Mouse (Mus musculus) lung, embryonic 15.5 days (tissue): ENCODE measurements at regions not wholly inside any gene's neighbourhood (a gene's known extent, or its start where the extent isn't known, plus 50 kb on each side); places are given as distances from the start of the nearest gene placed in this dataset.

ENCODE experiments used
- ATAC-seq: fragments of 200-750 bp; cut with Nextera tagmentation; 2 replicates; pipeline ENCODE4 v1.8.0; 2017; ENCODE audit warnings: moderate number of reproducible peaks, borderline replicate concordance; ENCODE audit not compliant: low FRiP score, low TSS enrichment; ENCODE audit errors: extremely low read depth
- H3K27ac ChIP-seq: fragments of 300-500 bp; sonication (generic); 2 replicates; pipeline ENCODE4 v1.5.1; 2015; ENCODE audit warnings: moderate library complexity, mild to moderate bottlenecking, inconsistent platforms
- H3K27me3 ChIP-seq: fragments of 300-500 bp; sonication (generic); 2 replicates; pipeline ENCODE4 v1.6.1; 2015; ENCODE audit warnings: inconsistent platforms
- H3K36me3 ChIP-seq: fragments of 300-500 bp; sonication (generic); 2 replicates; pipeline ENCODE4 v1.6.1; 2015; ENCODE audit warnings: inconsistent platforms
- H3K4me1 ChIP-seq: fragments of 300-500 bp; sonication (generic); 2 replicates; pipeline ENCODE4 v1.6.1; 2015; ENCODE audit warnings: inconsistent platforms
- H3K4me2 ChIP-seq: fragments of 300-500 bp; sonication (generic); 2 replicates; pipeline ENCODE4 v1.6.1; 2015; ENCODE audit warnings: inconsistent platforms, mild to moderate bottlenecking, moderate library complexity
- H3K4me3 ChIP-seq: fragments of 300-500 bp; sonication (generic); 2 replicates; pipeline ENCODE4 v1.5.1; 2015; ENCODE audit warnings: mild to moderate bottlenecking, inconsistent platforms
- H3K9ac ChIP-seq: fragments of 300-500 bp; sonication (generic); 2 replicates; pipeline ENCODE4 v1.6.1; 2015; ENCODE audit warnings: inconsistent platforms
- H3K9me3 ChIP-seq: fragments of 300-500 bp; sonication (generic); 2 replicates; pipeline ENCODE4 v1.6.1; 2016; ENCODE audit warnings: inconsistent platforms
- WGBS: fragments of 180-500 bp; shearing (Covaris S2); methylation state at CpG from one replicate; pipeline ENCODE4 v1.1.7; 2015; 5-methylcytosine and 5-hydroxymethylcytosine counted together

DNA sequence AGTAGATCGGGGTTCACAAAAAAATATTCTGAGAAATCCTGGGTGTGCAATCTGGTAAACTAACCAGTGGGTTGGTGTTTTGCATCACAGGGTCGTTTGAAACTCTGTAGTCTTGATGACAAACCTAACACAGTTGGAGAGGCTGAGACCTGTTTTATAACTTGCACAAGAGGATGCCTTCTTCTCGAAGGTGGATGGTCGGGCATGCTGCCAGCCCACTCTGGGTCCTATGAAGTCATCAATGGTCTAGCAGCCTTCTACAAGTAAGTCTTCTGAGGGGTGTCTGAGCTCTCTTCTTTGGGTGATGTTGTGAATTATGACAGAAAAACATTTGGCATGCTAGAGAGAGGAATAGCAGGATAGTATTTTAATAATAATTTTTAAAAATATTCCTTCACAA lies 123.6 kb upstream of the Tut7 start:
- Histone ChIP-seq H3K4me2 (no peak overlapping the region), H3K4me1 (peaks cover 19% of the 10 kb centered on the region), H3K4me3 (no peak overlapping the region), H3K36me3 (no peaks in the 10 kb centered on the region), H3K9ac (no peak overlapping the region), H3K27me3 (peaks cover 33% of the 10 kb centered on the region), H3K9me3 (no peaks in the 10 kb centered on the region), H3K27ac (no peak overlapping the region)
- no peak for ATAC-seq
- 56% methylated on average over 4 of the region's 4 CpGs for WGBS

DNA sequence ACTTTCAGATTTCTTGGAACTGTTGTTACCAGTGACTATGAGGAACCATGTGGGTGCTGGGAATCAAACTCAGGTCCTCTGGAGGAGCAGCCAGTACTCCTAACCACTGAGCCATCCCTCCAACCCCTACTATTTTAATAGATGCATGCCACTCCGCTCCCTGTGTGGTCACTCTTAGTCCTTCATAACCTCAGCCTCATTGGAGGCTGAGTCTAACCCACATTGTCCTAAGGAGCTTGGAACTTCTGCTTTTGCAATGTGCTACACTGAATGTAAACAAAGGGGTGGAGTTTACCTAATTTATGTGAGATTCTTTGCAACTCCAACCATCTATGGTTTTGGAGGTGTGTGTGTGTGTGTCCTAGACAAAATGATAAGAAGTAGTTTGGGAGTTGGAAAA lies 122.7 kb upstream of the Tut7 start:
- Histone ChIP-seq H3K27ac (no peak overlapping the region), H3K36me3 (no peaks in the 10 kb centered on the region), H3K9ac (no peak overlapping the region), H3K9me3 (no peaks in the 10 kb centered on the region), H3K27me3 (peaks cover 36% of the 10 kb centered on the region), H3K4me3 (no peak overlapping the region), H3K4me1 (peaks cover 19% of the 10 kb centered on the region), H3K4me2 (no peak overlapping the region)
- WGBS = 91% methylated on average over 1 of the region's 1 CpGs
- no peak for ATAC-seq

DNA sequence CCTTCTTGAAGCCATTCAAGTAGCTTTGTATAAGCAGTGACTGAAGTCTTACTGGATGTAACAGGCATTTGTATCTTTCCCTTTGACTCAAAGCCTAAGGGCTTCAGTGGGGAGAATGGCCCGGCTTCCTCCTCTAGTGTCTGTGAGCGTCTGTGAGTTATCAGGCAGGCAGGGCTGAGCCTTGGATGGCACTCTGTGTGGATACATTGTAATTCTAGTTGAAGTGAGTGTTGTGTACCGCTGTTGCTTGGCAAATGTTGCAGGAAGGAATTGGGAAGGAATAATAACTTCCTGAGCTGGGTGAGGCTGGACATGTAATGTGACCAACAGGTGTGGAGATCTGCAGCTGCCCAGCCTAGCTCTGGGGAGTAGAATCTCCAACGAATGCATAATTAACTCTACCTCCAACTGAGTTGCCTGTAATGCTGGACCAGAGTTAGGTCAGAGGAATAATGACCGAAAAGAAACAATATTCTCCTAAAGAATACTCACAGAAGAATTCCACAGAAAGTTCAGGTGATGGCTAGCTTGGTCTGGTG lies 120.7 kb upstream of the Tut7 start:
- ATAC-seq = no peak
- Histone ChIP-seq H3K36me3 (no peaks in the 10 kb centered on the region), H3K27me3 (peaks cover 35% of the 10 kb centered on the region), H3K9me3 (no peaks in the 10 kb centered on the region), H3K27ac (no peak overlapping the region), H3K9ac (no peak overlapping the region), H3K4me3 (no peak overlapping the region), H3K4me2 (no peak overlapping the region), H3K4me1 (peaks cover 12% of the 10 kb centered on the region)
- 65% methylated on average over 5 of the region's 5 CpGs for WGBS

DNA sequence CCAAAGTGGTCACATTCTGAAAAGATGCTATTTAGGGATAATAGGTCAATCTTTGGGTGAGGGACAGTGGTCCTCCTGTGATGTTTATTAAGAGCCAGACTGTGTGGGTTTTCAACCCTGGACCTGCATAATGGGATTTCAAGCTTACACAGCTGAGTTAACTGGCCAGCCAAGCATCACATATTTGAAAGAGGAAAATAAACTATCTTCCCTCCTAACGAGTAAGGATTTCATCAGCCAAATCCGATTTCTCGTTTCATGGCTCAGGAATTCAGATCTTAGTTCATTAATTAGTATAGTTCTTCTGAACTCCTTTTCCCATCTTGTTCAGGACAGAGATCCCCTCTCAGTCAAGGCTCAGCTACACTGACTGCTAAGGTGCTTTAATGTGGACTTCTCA lies 120.1 kb upstream of the Tut7 start:
- peaks cover 6% of the 10 kb centered on the region; the same call in 1 of the 2 replicates for H3K4me1 ChIP-seq
- H3K4me3 ChIP-seq = no peak overlapping the region
- no peak overlapping the region for H3K9ac ChIP-seq
- H3K27me3 ChIP-seq = peaks cover 31% of the 10 kb centered on the region
- no peaks in the 10 kb centered on the region for H3K9me3 ChIP-seq
- no peak for ATAC-seq
- H3K27ac ChIP-seq = no peak overlapping the region
- H3K4me2 ChIP-seq = no peak overlapping the region
- WGBS = 78% methylated on average over 3 of the region's 3 CpGs
- no peaks in the 10 kb centered on the region for H3K36me3 ChIP-seq

DNA sequence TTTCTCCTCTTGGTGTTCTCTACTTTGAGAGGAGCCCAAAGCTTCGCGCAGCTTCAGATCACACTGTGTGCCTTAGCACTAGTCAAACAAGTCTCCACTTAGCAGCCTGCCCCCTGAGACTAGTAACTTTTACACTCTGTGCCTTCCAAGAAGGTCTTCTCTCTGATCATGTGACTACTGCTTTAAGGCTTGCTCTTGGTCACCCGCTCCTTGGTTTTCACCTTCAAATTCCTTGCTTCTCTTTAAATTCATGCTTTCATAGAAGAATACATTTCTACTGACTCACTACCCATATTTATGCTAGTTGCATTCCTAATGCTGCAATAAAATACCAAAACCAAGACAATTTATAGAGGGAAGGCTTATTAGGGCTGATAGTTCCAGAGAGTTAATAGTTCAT lies 118.6 kb upstream of the Tut7 start:
- H3K9me3 ChIP-seq = no peaks in the 10 kb centered on the region
- 70% methylated on average over 3 of the region's 3 CpGs for WGBS
- no peaks in the 10 kb centered on the region for H3K36me3 ChIP-seq
- ATAC-seq = no peak
- no peak overlapping the region for H3K4me3 ChIP-seq
- no peak overlapping the region for H3K27ac ChIP-seq
- peaks cover 31% of the 10 kb centered on the region for H3K27me3 ChIP-seq
- H3K4me2 ChIP-seq = no peak overlapping the region
- H3K9ac ChIP-seq = no peak overlapping the region
- H3K4me1 ChIP-seq = no peaks in the 10 kb centered on the region

DNA sequence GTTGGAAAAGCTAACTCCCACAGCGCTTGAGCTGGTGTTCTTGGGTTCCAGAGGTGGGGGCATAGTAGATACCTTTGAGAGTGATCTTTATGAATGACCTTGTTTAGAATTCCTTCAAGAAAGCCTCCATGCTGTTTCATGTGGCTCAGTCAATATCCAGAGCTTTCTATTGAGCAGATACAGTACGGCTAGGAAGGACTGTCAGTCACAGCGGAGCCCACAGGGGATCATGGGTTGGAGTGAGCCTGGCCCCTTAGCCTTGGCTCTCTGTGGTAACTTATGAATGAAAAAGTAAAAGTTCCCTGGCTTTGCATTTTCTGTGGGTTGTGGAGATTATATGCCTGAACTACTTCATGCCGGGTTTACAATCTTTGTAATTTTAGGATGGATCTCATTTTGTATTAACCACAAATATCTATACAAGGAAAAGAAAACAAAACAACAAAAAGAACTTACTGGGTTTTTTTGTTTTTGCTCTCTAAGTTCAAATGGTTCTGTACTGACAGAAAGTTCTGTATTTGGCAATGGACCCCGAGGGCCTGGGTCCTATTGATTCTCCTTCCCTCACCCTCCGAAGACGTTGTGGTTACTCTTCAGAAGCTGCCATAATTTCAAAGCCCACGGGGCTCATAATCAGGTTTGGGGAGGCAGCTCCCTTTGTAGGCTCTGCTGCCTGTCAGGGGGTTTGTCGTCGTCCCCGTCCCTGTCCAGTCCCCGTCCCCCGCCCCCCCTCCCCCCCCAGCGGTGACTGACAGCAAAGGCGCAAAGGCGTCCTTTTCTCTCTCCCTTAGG lies 117.7 kb upstream of the Tut7 start:
- Histone ChIP-seq H3K36me3 (no peaks in the 10 kb centered on the region), H3K4me3 (no peak overlapping the region), H3K4me2 (no peak overlapping the region), H3K27me3 (peaks cover 31% of the 10 kb centered on the region), H3K9me3 (no peaks in the 10 kb centered on the region), H3K9ac (no peak overlapping the region), H3K27ac (no peak overlapping the region), H3K4me1 (no peaks in the 10 kb centered on the region)
- no peak for ATAC-seq
- 26% methylated on average over 16 of the region's 16 CpGs for WGBS

DNA sequence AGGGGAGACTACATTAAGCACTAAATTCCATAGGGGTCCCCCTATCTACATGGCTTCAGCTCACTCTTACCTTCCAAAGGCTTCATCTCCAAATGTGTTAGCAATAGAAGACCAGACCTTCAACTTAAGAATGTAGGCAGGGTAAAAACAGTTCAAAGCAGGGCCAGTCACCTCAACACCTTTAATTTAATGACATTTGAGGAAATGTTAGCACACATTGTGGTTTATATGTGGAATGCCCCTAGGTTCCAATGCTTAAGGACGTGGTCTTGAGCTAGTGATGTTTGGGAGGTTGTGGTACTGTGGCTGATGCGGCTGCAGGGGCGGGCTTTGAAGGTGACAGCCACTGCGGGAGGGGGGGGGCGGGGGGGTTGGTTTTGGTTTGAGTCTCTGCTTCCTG lies 116.9 kb upstream of the Tut7 start:
- H3K27ac ChIP-seq = no peak overlapping the region
- H3K36me3 ChIP-seq = no peaks in the 10 kb centered on the region
- no peaks in the 10 kb centered on the region for H3K9me3 ChIP-seq
- no peak overlapping the region for H3K9ac ChIP-seq
- 41% methylated on average over 5 of the region's 5 CpGs for WGBS
- no peaks in the 10 kb centered on the region for H3K4me1 ChIP-seq
- H3K27me3 ChIP-seq = peaks cover 31% of the 10 kb centered on the region
- no peak overlapping the region for H3K4me3 ChIP-seq
- no peak for ATAC-seq
- no peak overlapping the region for H3K4me2 ChIP-seq

DNA sequence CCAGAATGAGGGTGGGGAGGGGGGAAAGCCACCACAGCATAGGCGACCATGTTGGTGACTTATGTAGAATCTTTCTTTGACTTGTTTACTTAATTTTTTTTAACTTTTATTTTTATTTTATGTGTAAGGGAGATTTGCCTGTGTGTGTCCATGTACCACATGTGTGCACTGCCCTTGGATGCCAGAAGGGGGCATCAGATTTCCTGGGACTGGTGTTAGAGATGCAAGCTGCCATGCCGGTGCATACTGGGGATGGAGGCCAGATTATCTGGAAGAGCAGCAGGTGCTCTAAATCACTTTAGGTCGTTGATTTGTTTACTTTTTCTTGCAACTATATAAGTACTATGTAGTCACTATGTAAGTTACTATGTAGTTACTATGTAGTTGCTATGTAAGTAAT lies 114.2 kb upstream of the Tut7 start:
- Histone ChIP-seq H3K4me1 (peaks cover 3% of the 10 kb centered on the region; the same call in 1 of the 2 replicates), H3K4me3 (no peak overlapping the region), H3K4me2 (no peak overlapping the region), H3K9me3 (no peaks in the 10 kb centered on the region), H3K27me3 (peaks cover 22% of the 10 kb centered on the region), H3K9ac (no peak overlapping the region), H3K36me3 (no peaks in the 10 kb centered on the region), H3K27ac (no peak overlapping the region)
- 49% methylated on average over 3 of the region's 3 CpGs for WGBS
- ATAC-seq = no peak

DNA sequence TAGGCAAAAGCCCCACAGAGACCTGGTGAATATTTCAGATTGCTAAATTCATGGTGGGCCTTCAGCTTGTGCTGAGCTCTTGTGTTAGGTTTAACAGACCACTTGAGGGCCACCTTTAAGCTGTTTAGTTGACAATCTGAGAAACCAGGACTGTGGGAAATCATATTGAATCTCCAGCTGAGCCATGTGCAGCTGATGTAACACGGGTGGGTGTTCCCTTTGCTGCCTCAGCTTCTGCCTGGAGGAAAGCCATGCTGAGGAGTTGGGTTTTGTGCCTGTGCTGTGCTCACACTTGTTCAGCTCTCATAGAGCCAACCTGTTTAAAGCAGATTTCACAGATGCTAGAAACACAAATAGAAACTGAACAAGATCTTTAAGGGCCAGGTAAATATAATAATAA lies 111.6 kb upstream of the Tut7 start:
- peaks cover 3% of the 10 kb centered on the region; the same call in 1 of the 2 replicates for H3K4me1 ChIP-seq
- H3K9me3 ChIP-seq = no peaks in the 10 kb centered on the region
- H3K9ac ChIP-seq = no peak overlapping the region
- no peak overlapping the region for H3K4me3 ChIP-seq
- H3K27me3 ChIP-seq = no peaks in the 10 kb centered on the region
- H3K36me3 ChIP-seq = no peaks in the 10 kb centered on the region
- 48% methylated on average over 1 of the region's 1 CpGs for WGBS
- H3K27ac ChIP-seq = no peak overlapping the region
- ATAC-seq = no peak
- H3K4me2 ChIP-seq = no peak overlapping the region

DNA sequence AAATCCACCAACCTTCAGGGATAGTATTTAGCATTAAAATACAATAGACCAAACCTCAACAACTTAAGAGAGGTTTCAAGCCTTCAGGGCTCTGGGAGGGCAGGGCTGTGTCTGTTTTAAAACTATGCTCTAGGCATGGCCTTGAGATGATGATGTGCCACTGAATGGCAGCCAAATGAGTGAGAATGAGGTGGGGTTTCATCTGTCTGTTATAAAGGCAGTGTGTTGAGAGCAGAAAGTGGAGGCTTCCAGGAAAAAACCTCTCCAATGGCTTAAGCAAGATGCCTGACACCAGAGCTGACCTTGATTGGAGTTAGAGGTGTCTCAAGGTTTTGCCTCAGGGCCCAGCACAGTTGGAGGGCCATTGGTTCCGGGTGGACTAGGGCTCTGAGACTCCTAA lies 111.1 kb upstream of the Tut7 start:
- Histone ChIP-seq H3K4me3 (no peak overlapping the region), H3K4me1 (peaks cover 3% of the 10 kb centered on the region; the same call in 1 of the 2 replicates), H3K4me2 (no peak overlapping the region), H3K9me3 (no peaks in the 10 kb centered on the region), H3K9ac (no peak overlapping the region), H3K27me3 (no peaks in the 10 kb centered on the region), H3K27ac (no peak overlapping the region), H3K36me3 (no peaks in the 10 kb centered on the region)
- no peak for ATAC-seq
- WGBS = 86% methylated on average over 1 of the region's 1 CpGs

DNA sequence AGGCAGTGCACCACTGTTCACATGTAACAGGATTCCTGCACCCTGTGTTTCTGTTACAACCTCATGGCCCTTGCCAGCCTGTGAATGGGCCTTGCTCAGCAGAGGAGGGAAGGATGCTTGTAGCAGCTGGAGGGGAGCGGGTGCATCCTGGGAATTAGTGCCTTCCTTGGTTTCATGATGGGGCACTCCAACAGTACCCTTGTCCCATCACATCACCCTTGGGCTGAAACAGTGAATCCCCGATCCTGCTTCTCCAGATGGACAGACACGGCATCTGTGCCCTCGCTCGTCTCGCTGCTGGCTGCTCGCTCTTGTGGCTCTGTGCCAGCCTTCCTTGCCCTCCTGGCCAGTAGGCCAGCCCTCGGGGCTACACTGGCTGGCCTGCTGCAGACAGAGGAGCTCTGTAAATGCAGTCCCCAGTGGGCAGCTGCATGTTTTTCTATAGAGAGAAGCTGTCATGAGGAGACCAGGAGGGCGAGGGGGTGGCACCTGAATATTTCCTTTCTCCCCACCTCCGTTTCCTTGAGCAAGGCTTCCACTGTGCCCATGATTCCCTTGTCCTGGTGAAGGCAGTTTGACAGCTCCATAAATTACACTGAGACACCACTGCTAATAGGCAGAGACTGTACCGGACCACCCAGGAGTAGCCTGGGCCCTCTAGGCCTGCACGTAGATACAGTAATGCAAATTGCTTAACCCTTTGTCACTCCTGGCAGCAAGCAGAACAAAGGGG lies 104.6 kb upstream of the Tut7 start:
- Histone ChIP-seq H3K4me2 (no peak overlapping the region), H3K36me3 (no peaks in the 10 kb centered on the region), H3K27ac (no peak overlapping the region), H3K27me3 (no peaks in the 10 kb centered on the region), H3K9ac (no peak overlapping the region), H3K9me3 (no peaks in the 10 kb centered on the region), H3K4me3 (no peak overlapping the region), H3K4me1 (peaks cover 9% of the 10 kb centered on the region; the same call in 1 of the 2 replicates)
- 51% methylated on average over 12 of the region's 12 CpGs for WGBS
- ATAC-seq = no peak

DNA sequence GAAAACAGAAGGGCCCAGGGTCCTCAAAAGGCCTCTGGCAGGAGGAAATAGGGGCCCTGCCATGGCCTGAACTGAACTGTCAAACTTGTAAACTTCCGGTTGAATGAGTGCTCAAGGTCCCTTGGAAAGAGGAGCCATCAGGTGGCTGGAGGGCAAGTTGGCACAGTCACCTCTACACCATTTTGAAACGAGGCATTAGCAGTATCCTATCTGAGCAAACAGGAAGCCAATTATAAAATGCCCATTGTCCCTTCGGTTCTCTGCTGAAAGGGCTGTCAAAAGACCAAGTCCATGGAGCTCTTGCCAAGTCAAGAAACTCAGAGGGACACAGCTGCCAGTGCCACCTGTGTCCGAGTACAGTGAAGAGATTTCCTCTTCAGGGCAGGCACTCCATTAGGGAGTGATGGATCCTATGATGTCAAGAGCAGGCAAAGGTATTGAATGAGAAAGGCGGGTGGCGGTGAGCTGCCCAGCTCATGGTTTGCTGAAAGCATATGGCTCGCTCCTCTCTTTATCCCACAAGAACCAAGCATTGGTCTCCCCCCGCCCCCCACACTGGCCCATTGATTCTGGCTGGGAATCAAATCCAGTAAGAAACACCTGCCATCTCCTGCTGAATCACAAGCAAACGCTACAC lies 103.0 kb upstream of the Tut7 start:
- ATAC-seq = 0 out of 2 replicates have a peak, but pooled peaks have one; percentile 23
- 69% methylated on average over 9 of the region's 9 CpGs for WGBS
- Histone ChIP-seq H3K9ac (no peak overlapping the region), H3K4me3 (no peak overlapping the region), H3K4me2 (no peak overlapping the region), H3K27me3 (no peaks in the 10 kb centered on the region), H3K4me1 (peaks cover 9% of the 10 kb centered on the region; the same call in 1 of the 2 replicates), H3K9me3 (no peaks in the 10 kb centered on the region), H3K36me3 (no peaks in the 10 kb centered on the region), H3K27ac (no peak overlapping the region)
